Mouse (Mus musculus) cerebellum, adult 11 months (tissue): ENCODE data around the gene Mfsd4b2.

ENCODE experiments used
- DNase-seq: peaks from one replicate; pipeline ENCODE4 v3.0.0; 2022

Mfsd4b2 gene

GRCm38 (mm10) chr10:39888621-39889020 is 38.1 kb downstream of the Mfsd4b2 start:
- DNase-seq, result no peak
